Mouse (Mus musculus) frontal cortex, postnatal 36 days (tissue): ENCODE measurements around the gene Kank2.
A peak's percentile ranks its signal among the peaks of the same experiment; 100 is the strongest.

Experiments used
- DNase-seq, 2 experiments: peaks; one replicate each; pipeline ENCODE4 v3.0.0; 2022; ENCODE audit warnings: low spot score in 2 of 2

Gene Kank2

DNA sequence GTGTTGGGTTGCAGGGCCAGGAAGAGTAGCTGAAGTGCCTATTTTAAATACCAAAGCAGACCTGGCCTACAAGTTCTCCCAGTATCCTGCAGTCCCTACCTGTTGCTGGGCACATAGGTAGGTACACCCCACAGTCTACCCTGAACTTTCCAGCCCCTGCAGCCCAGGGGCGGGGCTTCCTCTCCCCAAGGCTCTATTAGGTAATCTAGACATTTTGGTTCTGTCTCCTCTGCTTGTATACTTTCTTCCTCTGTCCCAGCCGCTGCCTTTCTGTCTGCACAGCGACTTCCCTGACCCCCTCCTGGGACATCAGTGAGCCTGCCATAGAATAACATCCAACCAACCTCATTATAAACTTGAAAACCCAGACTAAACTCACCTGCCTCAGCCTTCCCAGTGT lies 48.2 kb downstream of the Kank2 start:
- no peak for DNase-seq

DNA sequence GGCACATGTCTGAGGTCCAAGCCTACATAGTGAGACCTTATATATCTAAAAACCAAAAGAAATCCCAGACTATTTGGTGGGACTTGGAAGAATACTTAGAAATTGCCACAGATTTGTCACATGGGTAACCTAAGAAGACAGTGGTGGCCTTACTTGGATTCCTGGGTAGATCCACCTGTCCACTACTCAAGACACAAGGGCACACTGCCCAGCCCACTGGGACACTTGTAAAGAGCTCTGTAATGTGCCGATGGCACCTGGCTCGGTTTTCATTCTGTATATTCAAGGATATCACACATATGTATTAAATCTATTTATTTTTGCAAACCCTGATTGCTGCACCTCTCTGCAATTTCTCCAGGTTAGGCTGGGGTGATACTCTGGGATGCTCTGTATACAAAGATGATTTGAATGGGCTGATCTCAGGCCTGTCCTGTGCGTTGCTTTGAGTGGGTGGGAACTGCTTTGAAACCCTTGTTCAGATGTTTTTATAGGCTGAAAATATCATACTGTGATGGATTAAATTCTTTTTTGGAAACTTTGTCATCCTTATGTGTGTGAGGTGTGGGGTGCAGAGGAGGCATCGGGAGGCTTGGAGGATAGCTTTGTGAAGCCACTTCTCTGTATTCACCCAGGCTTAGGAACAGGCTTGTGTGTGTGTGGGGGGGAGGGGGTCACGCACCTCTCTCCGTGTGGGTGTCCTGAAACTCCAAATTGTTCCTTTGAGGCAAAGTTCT lies 49.0 kb downstream of the Kank2 start:
- DNase-seq: no peak

DNA sequence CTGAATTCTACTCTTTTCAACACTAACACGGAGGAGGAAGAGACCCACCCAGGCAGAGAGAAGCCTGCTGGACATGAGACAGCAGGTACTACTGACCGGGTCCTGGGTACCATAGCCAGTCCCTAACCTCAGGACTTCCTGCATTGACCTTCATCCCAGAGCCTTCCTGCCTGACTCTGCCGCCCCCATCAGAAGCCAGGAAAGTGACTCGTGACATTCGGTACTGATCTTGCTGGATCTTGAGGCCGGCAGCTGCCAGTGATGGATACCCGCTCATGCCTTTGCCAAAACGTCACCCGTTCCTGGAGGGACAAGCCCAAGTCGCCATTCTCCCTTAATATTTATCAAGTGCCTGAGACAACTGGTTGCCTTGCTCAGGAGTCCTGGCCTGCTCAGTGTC lies 50.1 kb downstream of the Kank2 start:
- DNase-seq: no peak

DNA sequence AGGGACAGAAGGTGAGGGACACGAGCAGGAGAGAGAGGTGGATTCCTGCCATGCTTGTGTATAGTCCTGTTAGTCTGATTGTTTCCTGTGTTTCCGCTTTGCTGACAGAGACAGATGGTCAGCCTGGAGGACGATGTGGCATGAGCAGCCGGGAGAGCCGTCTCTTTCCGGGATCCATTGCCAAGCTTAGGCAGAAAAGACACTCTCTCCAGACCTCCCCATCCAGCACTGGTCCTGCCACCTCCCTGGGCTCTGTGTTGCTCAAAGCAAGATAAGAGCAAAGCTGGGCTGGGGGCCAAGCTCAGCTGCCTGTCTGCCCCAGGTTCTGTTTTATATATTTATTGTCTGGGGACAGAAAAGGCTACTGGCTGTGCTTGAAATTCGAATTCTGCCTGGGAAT lies 50.5 kb downstream of the Kank2 start:
- peak in 1 of 2 experiments; percentile 15 for DNase-seq

DNA sequence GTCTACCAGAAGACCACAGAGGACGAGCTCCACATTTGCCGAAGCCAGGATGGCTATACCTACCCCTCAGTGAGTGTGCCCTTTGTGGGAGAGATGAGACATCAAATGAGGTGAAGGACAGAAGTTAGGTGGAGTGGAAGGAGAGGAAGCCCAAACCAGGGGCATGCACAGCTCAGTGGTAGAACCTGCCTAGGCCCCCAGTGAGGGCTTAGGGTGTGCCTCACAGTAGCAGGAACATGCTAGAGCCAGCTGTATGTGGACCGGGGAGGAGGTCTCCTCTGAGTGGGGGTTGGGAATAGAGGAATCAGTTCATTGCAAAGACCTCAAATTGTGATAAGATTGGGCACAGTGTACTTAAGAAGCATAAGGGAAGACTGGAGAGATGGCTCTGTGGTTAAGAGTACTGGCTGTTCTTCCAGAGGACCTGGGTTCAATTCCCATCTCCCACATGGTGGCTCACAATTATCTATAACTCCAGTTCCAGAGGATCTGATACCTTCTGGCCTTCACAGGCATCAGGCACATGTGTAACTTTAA lies 51.2 kb downstream of the Kank2 start:
- DNase-seq: no peak

DNA sequence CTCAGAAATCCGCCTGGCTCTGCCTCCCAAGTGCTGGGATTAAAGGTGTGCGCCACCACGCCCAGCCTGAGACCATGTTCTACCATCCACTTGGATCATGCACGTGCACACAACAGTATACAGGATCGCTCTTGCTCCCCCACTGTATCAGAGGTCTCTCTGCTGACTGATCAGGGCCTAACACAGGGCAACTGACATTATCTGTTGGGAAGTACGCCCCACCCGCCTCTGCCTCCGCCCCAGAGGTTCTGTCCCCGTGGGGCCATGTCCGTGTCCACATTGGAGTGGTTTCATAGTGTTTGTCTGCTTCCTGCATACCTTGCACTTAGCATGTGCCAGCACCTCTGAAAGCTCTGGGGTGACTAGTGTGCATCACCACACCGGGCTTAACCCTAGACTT lies 57.0 kb downstream of the Kank2 start:
- DNase-seq: no peak

DNA sequence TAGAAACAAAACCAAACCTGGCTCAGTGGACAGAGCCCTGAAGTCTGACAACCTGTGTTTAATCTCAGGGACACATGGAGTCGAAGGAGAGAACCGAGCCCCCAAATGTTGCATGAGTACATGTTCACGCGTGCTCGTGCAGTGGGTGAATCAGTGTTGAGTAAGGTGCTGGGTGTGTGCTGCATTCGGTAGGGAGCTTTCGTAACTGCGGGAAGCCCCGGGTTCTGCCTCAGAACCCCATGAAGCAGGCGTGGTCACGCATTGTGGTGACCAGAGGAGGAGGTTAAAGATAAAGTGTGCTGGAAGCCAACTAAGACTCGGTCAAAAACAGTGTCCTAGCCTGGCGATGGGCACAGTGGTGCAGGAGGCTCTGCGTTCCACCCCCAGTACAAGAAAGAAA lies 58.1 kb downstream of the Kank2 start:
- no peak for DNase-seq

DNA sequence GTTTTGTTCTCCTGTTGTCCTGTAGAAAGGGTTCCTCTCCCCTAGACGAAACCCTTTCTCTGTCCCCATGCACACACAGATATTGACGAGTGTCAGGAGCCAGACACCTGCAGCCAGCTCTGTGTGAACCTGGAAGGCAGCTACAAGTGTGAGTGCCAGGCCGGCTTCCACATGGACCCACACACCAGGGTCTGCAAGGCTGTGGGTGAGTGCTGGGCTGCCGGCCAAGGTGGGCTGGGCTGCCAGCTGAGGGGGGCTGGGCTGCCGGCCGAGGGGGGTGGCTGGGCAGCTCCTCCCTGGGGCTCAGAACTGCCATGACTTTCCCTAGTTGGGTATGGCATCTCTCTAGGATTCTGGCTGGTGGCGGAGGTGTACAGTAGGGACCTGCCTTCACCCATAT lies 59.8 kb downstream of the Kank2 start:
- DNase-seq: no peak

DNA sequence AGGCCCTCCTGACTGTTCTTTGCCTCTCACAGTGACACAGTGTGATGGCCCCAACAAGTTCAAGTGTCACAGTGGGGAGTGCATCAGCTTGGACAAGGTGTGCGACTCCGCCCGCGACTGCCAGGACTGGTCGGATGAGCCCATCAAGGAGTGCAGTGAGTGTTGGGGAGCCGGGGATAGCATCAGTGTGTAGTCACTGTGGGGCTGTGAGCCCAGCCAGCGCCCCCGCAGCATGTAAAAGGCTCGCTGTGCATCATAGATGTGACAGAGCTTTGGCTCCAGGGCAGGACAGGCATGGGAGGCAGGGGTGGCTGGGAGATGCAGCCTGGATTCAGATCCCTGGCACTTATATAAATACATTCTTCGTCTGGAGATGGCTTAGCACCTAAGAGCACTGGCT lies 61.4 kb downstream of the Kank2 start:
- peak in 1 of 2 experiments; percentile 53 for DNase-seq

DNA sequence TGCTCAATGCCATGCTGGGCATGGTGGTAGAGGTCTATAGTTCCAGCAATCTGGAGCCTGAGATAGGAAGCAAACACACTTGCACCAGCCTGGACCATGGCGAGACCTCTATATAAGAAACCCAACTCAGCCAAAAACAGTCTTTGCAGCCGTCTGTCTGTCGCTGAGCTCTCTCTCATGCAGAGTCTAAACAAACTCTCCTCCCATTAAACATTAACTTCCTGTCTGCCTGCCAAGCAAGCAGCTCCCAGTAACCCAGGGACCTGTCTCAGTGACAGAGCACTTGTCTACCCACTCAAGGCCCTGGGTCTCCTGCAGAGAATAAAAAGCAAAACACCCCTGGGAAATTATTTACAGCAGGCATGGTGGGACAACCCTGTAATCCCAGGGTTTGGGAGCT lies 62.0 kb downstream of the Kank2 start:
- DNase-seq: no peak

DNA sequence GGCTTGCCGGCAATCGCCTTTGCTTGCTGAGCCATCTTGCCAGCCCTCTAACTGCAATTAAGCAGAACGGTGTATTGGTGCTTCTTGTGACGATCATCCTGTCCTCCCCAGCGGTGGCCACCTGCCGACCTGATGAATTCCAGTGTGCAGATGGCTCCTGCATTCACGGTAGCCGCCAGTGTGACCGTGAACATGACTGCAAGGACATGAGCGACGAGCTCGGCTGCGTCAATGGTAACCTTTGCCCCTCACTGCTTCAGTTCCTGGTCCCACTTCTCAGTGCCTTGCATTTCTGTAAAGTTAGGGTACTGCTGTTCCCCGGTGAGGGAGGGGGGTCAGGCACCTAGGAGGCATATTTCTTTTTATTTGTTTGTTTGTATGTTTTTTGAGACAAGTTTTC lies 63.4 kb downstream of the Kank2 start:
- no peak for DNase-seq

DNA sequence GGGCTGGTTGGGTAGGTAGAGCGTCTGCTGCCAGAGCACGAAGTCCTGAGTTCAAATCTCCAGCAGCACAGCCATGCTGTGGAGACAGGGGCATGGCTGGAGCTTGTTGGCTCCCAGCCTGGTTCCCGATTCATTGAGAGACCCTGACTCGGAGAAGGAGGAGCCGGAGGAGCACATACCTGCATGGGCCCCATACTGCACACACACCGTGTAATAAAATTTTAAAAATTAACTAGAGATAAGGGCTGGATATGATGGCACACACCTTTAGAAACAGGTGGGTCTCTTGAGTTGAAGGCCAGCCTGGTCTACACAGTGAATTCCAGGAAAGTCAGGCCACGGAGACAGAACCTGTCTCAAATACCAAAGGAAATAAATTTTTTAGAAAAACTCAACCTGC lies 64.6 kb downstream of the Kank2 start:
- no peak for DNase-seq

DNA sequence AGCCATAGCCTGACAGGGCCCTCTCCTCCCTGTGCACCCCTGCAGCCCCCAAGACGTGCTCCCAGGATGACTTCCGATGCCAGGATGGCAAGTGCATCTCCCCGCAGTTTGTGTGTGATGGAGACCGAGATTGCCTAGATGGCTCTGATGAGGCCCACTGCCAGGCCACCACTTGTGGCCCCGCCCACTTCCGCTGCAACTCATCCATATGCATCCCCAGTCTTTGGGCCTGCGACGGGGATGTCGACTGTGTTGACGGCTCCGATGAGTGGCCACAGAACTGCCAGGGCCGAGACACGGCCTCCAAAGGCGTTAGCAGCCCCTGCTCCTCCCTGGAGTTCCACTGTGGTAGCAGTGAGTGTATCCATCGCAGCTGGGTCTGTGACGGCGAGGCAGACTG lies 65.1 kb downstream of the Kank2 start:
- no peak for DNase-seq

DNA sequence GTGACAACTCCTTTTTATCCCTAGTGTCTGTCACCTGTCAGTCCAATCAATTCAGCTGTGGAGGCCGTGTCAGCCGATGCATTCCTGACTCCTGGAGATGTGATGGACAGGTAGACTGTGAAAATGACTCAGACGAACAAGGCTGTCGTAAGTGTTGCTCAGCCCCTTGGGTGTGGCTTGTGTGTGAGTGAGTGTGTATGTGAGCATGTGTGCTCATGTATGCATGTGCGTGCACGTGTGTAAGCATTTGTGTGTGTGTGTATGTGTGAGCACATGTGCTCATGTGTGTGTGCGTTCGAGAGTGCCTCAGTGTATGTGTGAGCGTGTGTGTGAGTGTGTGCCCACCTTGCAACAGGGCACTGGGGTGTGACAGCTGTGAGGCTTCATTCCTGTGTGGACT lies 66.3 kb downstream of the Kank2 start:
- no peak for DNase-seq

DNA sequence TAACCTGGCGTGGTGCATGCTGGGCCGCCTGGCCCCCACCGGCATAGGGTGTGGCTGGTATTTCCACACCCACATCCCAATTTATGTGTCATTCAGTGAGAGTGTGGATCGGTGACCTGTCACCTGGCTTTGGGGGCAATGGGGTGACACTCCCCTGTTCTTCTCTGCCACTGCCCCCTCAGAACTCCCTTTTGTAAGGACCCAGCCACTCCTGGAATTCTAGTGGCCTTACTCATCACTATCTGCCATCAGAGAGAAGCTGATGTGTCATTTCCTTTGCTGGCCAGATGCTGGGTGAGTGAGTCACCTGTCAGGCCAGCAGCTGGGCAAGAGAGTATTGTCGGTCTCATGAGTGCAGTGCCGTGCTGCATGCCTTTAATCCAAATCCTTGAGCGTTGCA lies 69.3 kb downstream of the Kank2 start:
- no peak for DNase-seq

DNA sequence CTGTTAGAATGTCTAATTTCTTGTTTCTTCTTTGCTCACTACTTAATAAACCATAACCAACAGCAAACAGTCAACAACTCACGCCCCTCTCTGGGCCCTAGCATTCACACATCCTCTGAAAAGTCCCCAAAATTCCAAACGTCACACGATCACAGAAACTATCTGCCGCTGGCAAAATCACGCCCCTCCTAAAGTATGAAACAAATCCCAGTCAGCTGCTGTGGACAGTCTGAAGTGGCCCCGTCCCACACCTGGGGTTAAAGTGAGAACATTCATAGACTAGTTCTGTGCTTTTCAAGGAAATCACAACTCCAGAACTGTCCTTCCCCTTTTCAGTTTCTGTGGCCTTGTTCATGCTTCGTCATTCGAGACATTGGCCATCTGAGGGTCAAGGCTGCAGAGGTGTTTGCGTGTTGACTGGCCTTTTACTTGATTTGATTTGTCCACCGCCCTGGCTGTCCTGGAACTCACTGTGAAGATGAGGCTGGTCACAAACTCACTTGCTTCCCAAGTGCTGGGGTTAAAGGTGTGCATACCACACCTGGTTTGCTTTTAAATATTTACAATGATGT lies 70.2 kb downstream of the Kank2 start:
- DNase-seq: no peak

DNA sequence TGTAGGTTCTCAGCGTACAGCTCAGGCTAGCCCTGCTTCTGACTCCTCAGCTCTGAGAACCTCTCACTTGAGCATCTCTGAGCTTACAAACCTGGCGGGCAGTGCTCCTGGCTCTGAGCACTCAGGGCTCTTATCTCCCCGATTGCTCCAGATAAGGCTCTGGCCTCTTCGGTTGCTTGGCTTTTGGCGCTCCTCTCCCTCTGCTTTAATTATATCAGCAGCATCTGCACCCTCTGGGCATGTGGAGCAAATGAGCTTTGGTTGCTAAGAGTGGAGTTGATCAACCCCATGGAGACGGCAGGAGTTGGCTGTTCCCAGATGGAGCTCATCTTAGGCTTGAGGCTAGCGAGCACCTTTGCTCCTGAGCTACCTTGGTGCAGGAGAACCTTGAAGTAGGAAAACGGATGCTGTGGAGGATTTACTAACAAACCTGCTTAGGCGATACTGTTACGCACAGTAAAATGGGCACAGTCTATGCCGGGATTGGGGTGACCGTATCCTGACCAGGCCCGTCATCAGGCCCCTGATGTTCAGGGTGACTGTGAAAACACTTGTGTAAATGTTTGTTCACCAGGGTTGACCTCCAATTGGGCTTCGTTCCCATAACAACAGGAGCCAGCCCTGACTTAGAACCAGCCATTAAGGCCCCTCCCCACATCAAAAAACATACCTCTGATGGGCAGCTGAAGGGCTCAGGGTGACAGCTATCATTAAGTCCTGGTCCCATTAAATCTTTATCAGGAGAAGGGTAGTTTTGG lies 72.1 kb downstream of the Kank2 start:
- DNase-seq: no peak

DNA sequence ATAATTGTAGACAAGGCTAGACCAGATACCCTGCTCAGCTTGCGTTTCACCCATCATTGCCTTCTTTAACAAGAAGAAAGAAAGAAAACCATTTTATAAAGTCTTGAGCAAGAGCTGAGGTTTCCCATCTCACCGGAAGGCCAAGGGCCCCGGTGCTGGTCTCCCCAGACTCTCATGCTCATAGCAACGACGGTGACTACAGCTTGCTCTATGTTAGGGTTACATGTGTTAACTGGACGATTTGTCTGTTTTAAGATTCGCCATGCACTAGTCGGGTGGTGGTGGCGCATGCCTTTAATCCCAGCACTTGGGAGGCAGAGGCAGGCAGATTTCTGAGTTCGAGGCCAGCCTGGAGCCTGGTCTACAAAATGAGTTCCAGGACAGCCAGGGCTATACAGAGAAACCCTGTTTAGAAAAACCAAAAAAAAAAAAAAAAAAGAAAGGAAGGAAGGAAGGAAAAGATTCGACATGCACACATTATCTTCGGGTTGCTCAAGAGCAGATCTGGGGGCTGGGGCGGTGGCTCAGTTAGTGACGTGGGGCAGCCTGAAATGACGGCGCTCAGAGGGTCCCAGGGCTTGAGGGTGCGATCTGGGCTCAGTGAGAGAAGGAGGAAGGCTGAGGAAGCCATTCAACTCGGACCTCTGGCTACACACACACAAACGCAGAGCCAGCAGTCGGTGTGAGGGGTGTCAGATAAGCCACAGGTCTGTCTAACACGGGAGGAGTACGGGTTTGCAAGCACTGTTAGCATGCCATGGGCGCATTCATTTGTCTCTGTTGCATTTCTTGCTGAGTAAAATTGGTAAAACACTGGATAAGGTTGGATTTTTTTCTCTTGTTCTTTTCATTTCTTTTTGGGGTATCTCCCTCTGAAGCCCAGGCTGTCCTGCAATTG lies 73.1 kb downstream of the Kank2 start:
- DNase-seq: no peak

DNA sequence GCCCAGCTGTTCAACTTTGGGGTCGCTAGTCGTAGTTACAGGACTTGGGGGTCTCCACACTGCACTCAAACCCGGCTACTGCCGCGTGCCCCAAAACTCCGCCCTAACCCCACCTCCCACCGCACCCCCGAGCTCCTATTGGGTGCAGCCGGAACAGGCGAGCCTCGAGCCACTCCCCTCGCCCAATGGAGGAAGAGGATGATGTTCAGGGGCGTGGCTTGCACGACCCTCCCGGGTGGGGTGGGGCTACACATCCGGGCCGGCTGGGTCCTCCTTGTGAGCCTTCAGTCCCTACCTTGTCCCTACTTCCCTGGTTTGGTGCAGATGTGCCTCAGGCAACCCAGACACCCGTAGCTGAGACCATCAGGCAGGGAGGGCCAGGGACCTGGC lies 74.4 kb downstream of the Kank2 start:
- peak; percentile 86 to 90 for DNase-seq

DNA sequence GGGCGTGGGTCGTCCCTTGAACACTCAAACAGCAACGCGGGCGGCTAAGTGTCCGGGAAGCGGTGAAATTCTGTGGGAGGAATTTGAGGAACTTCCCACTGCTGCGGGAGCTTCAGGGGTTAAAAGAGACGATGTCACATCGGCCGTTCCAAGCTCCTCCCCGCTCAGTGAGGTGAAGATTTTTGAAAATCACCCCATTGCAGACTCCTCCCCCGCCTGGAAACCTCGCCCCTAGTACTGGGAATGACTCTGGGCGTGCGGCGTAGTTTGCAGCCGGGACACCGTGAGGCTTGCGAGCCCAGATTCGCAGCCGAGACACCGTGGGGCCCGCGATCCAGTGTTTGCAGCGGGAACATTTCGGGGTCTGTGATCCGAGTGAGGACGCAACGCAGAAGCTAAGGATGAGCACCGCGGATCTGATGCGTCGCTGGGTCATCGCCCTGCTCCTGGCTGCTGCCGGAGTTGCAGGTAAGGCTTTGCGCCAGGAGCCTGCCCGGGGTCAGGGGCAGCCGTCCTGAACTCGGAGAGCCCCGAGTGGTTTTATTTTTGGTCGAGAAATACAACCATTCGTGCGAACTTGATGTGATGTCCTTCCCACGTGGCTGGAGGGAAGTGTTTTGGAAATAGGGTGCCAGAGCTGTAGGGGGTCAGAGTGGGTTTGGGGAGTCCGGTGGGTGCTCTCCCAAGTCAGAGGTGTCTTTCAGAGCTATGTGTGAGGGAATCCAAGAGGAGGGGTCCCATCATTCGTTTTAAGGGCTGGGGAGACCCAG lies 75.0 kb downstream of the Kank2 start, which contains the start of gene Ldlr:
Gene Ldlr, plus strand, starts transcription at position 107 of the 770 bp plus-strand sequence.
- DNase-seq: peak; percentile 69 to 81

DNA sequence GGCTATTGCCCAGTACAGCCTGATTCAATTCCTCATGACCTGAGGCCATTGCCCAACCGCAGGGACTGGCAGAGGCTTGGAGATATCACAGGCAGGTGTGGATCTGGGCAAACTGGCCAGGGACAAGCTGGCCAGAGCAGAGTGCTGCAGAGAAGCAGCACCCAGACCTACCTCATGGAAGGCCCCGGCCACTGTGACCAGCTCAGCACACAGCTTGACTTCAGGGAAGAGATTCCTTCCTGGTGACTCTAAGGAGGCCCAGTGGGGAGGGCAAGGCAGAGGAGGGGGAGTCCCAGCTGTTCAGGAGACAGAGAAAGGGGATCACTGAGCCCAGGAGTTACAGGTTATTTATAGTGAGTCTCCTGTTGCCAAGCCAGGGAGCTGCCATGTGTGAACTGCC lies 77.5 kb downstream of the Kank2 start:
- DNase-seq: no peak
